Mouse (Mus musculus): ENCODE measurements around the gene Polr2f.

Gene Polr2f

GRCm38 (mm10) chr15:79140866-79141565 lies at the start of gene Polr2f, which contains the start of gene 1700088E04Rik:
Polr2f (plus strand) TSS chr15:79141009.
1700088E04Rik (minus strand) TSS chr15:79141253.
- peak; percentile 75 for DNase-seq (ENCODE audit: low spot score)

GRCm38 (mm10) chr15:79092284-79092683 lies 48.5 kb upstream of the Polr2f start:
- no peak for DNase-seq (ENCODE audit: low spot score)

GRCm38 (mm10) chr15:79093083-79093839 lies 47.5 kb upstream of the Polr2f start:
- no peak for DNase-seq (ENCODE audit: low spot score)

GRCm38 (mm10) chr15:79095483-79095882 lies 45.3 kb upstream of the Polr2f start:
- no peak for DNase-seq (ENCODE audit: low spot score)

GRCm38 (mm10) chr15:79096556-79096955 lies 44.3 kb upstream of the Polr2f start:
- no peak for DNase-seq (ENCODE audit: low spot score)

- DNase-seq (ENCODE audit: low spot score) = no peak
Measured at GRCm38 (mm10) chr15:79097135-79097534, 43.7 kb upstream of the Polr2f start.

- peak; percentile 48 for DNase-seq (ENCODE audit: low spot score)
Measured at GRCm38 (mm10) chr15:79097611-79098025, 43.2 kb upstream of the Polr2f start.

GRCm38 (mm10) chr15:79098220-79098619 lies 42.6 kb upstream of the Polr2f start:
- no peak for DNase-seq (ENCODE audit: low spot score)

- no peak for DNase-seq (ENCODE audit: low spot score)
Measured at GRCm38 (mm10) chr15:79098868-79099267, 41.9 kb upstream of the Polr2f start.

- no peak for DNase-seq (ENCODE audit: low spot score)
Measured at GRCm38 (mm10) chr15:79099456-79099855, 41.4 kb upstream of the Polr2f start.

- no peak for DNase-seq (ENCODE audit: low spot score)
Measured at GRCm38 (mm10) chr15:79100391-79100790, 40.4 kb upstream of the Polr2f start.

- no peak for DNase-seq (ENCODE audit: low spot score)
Measured at GRCm38 (mm10) chr15:79101531-79101930, 39.3 kb upstream of the Polr2f start.

- no peak for DNase-seq (ENCODE audit: low spot score)
Measured at GRCm38 (mm10) chr15:79103264-79103663, 37.5 kb upstream of the Polr2f start.

GRCm38 (mm10) chr15:79105804-79106203 lies 35.0 kb upstream of the Polr2f start:
- DNase-seq (ENCODE audit: low spot score) = no peak

- DNase-seq (ENCODE audit: low spot score) = no peak
Measured at GRCm38 (mm10) chr15:79107966-79108365, 32.8 kb upstream of the Polr2f start.

GRCm38 (mm10) chr15:79108421-79109320 lies 32.1 kb upstream of the Polr2f start, which contains the start of gene Micall1:
Micall1 (plus strand) TSS chr15:79108898.
- peak; percentile 60 for DNase-seq (ENCODE audit: low spot score)

- no peak for DNase-seq (ENCODE audit: low spot score)
Measured at GRCm38 (mm10) chr15:79109321-79109934, 31.4 kb upstream of the Polr2f start.

GRCm38 (mm10) chr15:79110031-79110430 lies 30.8 kb upstream of the Polr2f start:
- no peak for DNase-seq (ENCODE audit: low spot score)

GRCm38 (mm10) chr15:79110528-79110927 lies 30.3 kb upstream of the Polr2f start:
- no peak for DNase-seq (ENCODE audit: low spot score)

- no peak for DNase-seq (ENCODE audit: low spot score)
Measured at GRCm38 (mm10) chr15:79111774-79112173, 29.0 kb upstream of the Polr2f start.

- no peak for DNase-seq (ENCODE audit: low spot score)
Measured at GRCm38 (mm10) chr15:79115276-79115675, 25.5 kb upstream of the Polr2f start.

GRCm38 (mm10) chr15:79119491-79119890 lies 21.3 kb upstream of the Polr2f start:
- DNase-seq (ENCODE audit: low spot score) = no peak

Measured in urinary bladder, postnatal 10 days (tissue).